Mouse (Mus musculus) liver, adult (tissue): Measurements from ENCODE around the gene Rtl4.

ENCODE experiments used
- GATA4 ChIP-seq: IDR thresholded peaks from 2 replicates; pipeline ENCODE4 v1.6.1; 2014; ENCODE audit warnings: mild to moderate bottlenecking, low read length; ENCODE audit not compliant: insufficient replicate concordance

Gene Rtl4

GRCm38 (mm10) chrX:144688207-144689118 lies at the start of gene Rtl4:
Gene Rtl4 (plus strand): TSS chrX:144688907.
- no peak for TF ChIP-seq GATA4

GRCm38 (mm10) chrX:144644756-144645155 lies 44.0 kb upstream of the Rtl4 start:
- TF ChIP-seq GATA4: no peak

GRCm38 (mm10) chrX:144645394-144645793 lies 43.3 kb upstream of the Rtl4 start:
- TF ChIP-seq GATA4: no peak

GRCm38 (mm10) chrX:144652196-144652595 lies 36.5 kb upstream of the Rtl4 start:
- TF ChIP-seq GATA4: no peak

- TF ChIP-seq GATA4: no peak
Observed at GRCm38 (mm10) chrX:144687742-144688141, 965 bp upstream of the Rtl4 start.

GRCm38 (mm10) chrX:144688142-144688206 lies 733 bp upstream of the Rtl4 start, which contains the start of gene Trpc5:
Gene Trpc5 (minus strand): TSS chrX:144688180.
- no peak for TF ChIP-seq GATA4

GRCm38 (mm10) chrX:144689119-144689858 lies 582 bp downstream of the Rtl4 start:
- no peak for TF ChIP-seq GATA4

GRCm38 (mm10) chrX:144689859-144690181 lies 1.1 kb downstream of the Rtl4 start:
- no peak for TF ChIP-seq GATA4

GRCm38 (mm10) chrX:144716330-144716729 lies 27.6 kb downstream of the Rtl4 start:
- no peak for TF ChIP-seq GATA4

GRCm38 (mm10) chrX:144747528-144748049 lies 58.9 kb downstream of the Rtl4 start:
- TF ChIP-seq GATA4: no peak

GRCm38 (mm10) chrX:144986980-144987379 lies 298.3 kb downstream of the Rtl4 start:
- TF ChIP-seq GATA4: no peak

- TF ChIP-seq GATA4: no peak
Observed at GRCm38 (mm10) chrX:145065484-145065913, 376.8 kb downstream of the Rtl4 start.

- TF ChIP-seq GATA4: no peak
Observed at GRCm38 (mm10) chrX:145089802-145090201, 401.1 kb downstream of the Rtl4 start.

GRCm38 (mm10) chrX:145090360-145090759 lies 401.7 kb downstream of the Rtl4 start:
- no peak for TF ChIP-seq GATA4

GRCm38 (mm10) chrX:145090964-145091363 lies 402.3 kb downstream of the Rtl4 start:
- TF ChIP-seq GATA4: no peak
